Mouse (Mus musculus) neural tube, embryonic 13.5 days (tissue): ENCODE results near the gene Krt90. TPM values are rescaled to one million over a fixed set of nuclear protein-coding genes. Genes with fewer than 3 reads are reported as not detected.
A peak's percentile ranks its signal among the peaks of the same experiment; 100 is the strongest.
"Not testable (repeated sequence)": the region's sequence is repeated elsewhere in the genome, so short reads cannot be mapped to it uniquely, and the experiment has no call there.

Experiments used
- ATAC-seq: fragments of 200-750 bp; cut with Nextera tagmentation; 2 replicates; pipeline ENCODE4 v1.8.0; 2017; ENCODE audit warnings: low read depth, mild to moderate bottlenecking, moderate TSS enrichment, moderate library complexity
- H3K27ac ChIP-seq: fragments of 300-500 bp; sonication (generic); replicated peaks from 2 replicates; pipeline ENCODE4 v1.5.1; 2015; ENCODE audit warnings: moderate library complexity, mild to moderate bottlenecking, inconsistent platforms
- H3K27me3 ChIP-seq: fragments of 300-500 bp; sonication (generic); 2 replicates; pipeline ENCODE4 v1.6.1; 2015; ENCODE audit warnings: mild to moderate bottlenecking, inconsistent platforms
- H3K36me3 ChIP-seq: fragments of 300-500 bp; sonication (generic); 2 replicates; pipeline ENCODE4 v1.6.1; 2015; ENCODE audit warnings: mild to moderate bottlenecking, inconsistent platforms
- H3K4me1 ChIP-seq: fragments of 300-500 bp; sonication (generic); replicated peaks from 2 replicates; pipeline ENCODE4 v1.6.1; 2015; ENCODE audit warnings: inconsistent platforms
- H3K4me2 ChIP-seq: fragments of 300-500 bp; sonication (generic); 2 replicates; pipeline ENCODE4 v1.6.1; 2015; ENCODE audit warnings: inconsistent platforms, mild to moderate bottlenecking, moderate library complexity
- H3K4me3 ChIP-seq: fragments of 300-500 bp; sonication (generic); 2 replicates; pipeline ENCODE4 v1.5.1; 2015; ENCODE audit warnings: mild to moderate bottlenecking, inconsistent platforms
- H3K9ac ChIP-seq: fragments of 300-500 bp; sonication (generic); 2 replicates; pipeline ENCODE4 v1.6.1; 2015; ENCODE audit warnings: moderate library complexity, mild to moderate bottlenecking, inconsistent platforms
- H3K9me3 ChIP-seq: fragments of 300-500 bp; sonication (generic); 2 replicates; pipeline ENCODE4 v1.6.1; 2016; ENCODE audit warnings: inconsistent platforms
- WGBS: fragments of 180-500 bp; shearing (Covaris S2); methylation state at CpG from one replicate; pipeline ENCODE4 v1.1.7; 2015; 5-methylcytosine and 5-hydroxymethylcytosine counted together
- polyA plus RNA-seq: library from polyadenylated mRNA; unstranded; fragments of >200 nt; fragmentation: Nextera tagmentation; extraction: Ambion mirVana; gene quantifications from 2 replicates; pipeline ENCODE4 v1.2.1, GENCODE M21; 2015

Gene Krt90
- polyA plus RNA-seq, 1 experiment from 2014 or later: 0.17 TPM

DNA sequence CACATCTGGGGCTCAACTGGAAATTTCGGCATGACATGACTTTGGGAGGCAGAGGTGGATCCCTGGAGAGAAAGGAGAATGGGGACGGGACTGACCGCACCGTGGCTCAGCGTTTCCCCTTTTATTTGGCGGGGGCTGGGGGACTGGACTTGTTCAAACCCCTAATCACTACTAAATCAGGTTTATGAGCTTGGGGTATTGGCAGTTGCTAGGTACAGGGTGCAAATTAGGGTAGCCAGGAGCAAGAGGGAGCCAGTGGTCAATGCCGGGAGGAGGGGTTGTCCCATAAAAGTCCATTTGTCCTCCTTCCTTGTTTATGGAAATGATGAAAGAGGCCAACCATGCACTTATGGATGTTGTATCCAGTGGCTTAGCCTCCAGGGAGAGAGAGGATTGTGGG lies 12.2 kb downstream of the Krt90 start, which contains the start of gene Krt82:
Krt82 (minus strand) TSS at position 101 of the 400 bp plus-strand sequence.
- no peak for ATAC-seq
- no peak within 1 kb of the TSS for H3K4me2 ChIP-seq
- H3K27me3 ChIP-seq: peaks cover 12% of the 10 kb centered on the region
- no peak within 1 kb of the TSS for H3K4me3 ChIP-seq
- H3K27ac ChIP-seq: no peak within 1 kb of the TSS
- H3K9me3 ChIP-seq: no peaks in the 10 kb centered on the region
- H3K4me1 ChIP-seq: peaks cover 10% of the 10 kb centered on the region
- WGBS: 60% methylated on average over 7 of the region's 7 CpGs
- H3K9ac ChIP-seq: no peak within 1 kb of the TSS
- H3K36me3 ChIP-seq: no peaks in the 10 kb centered on the region

- ATAC-seq: no peak
- Histone ChIP-seq H3K27ac (no peak overlapping the region), H3K4me1 (no peaks in the 10 kb centered on the region), H3K9ac (no peak overlapping the region), H3K36me3 (no peaks in the 10 kb centered on the region), H3K4me2 (no peak overlapping the region), H3K27me3 (no peaks in the 10 kb centered on the region), H3K4me3 (no peak overlapping the region), H3K9me3 (no peaks in the 10 kb centered on the region)
- WGBS: 58% methylated on average over 3 of the region's 3 CpGs
Observed at GRCm38 (mm10) chr15:101544478-101544877, 18.3 kb downstream of the Krt90 start.

DNA sequence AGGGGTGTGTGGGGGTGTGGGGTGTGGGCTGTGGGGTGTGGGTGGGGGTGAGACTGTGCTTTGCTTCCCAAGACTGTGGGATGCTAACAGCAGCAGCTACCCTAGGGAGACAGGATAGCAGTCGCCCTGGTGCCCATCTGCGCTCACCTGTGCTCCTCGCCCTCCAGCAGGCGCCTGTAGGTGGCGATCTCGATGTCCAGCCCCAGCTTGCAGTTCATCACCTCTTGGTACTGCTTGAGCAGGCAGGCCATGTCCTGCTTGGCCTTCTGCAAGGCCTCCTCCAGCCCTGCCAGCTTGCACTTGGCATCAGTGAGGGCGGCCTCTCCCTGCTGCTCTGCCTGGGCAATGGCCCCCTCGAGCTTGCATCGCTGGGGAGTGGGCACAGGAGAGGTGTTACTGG lies 20.2 kb downstream of the Krt90 start:
- 60% methylated on average over 9 of the region's 9 CpGs for WGBS
- Histone ChIP-seq H3K4me2 (no peak overlapping the region), H3K27me3 (no peaks in the 10 kb centered on the region), H3K4me3 (no peak overlapping the region), H3K4me1 (no peaks in the 10 kb centered on the region), H3K9ac (no peak overlapping the region), H3K36me3 (no peaks in the 10 kb centered on the region), H3K9me3 (no peaks in the 10 kb centered on the region), H3K27ac (no peak overlapping the region)
- no peak for ATAC-seq

DNA sequence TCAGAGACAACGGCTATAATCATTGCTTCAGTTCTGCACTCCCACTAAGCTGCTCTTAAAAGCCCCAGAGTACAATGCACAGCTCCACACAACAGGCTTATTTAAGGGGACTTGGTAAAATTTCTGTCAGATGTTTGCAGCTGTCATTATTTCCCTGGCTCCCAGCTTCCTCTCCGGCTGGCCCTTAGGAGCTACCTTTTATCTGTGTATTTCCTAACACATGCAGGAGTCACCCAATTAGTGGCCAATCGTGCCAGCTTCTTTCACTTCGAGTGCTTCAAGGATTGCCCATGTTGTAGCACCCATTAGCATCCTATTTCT lies 24.2 kb downstream of the Krt90 start:
- no peak overlapping the region for H3K9ac ChIP-seq
- H3K4me3 ChIP-seq: no peak overlapping the region
- no peak overlapping the region for H3K27ac ChIP-seq
- no peak for ATAC-seq
- no peaks in the 10 kb centered on the region for H3K27me3 ChIP-seq
- no peaks in the 10 kb centered on the region for H3K9me3 ChIP-seq
- H3K4me1 ChIP-seq: peaks cover 8% of the 10 kb centered on the region
- no peak overlapping the region for H3K4me2 ChIP-seq
- H3K36me3 ChIP-seq: no peaks in the 10 kb centered on the region
- WGBS: 55% methylated on average over 4 of the region's 4 CpGs

- Histone ChIP-seq H3K9me3 (no peaks in the 10 kb centered on the region), H3K27me3 (no peaks in the 10 kb centered on the region), H3K4me1 (peaks cover 8% of the 10 kb centered on the region), H3K36me3 (no peaks in the 10 kb centered on the region), H3K27ac (no peak overlapping the region), H3K4me3 (no peak overlapping the region), H3K9ac (no peak overlapping the region), H3K4me2 (no peak overlapping the region)
- no peak for ATAC-seq
- WGBS: 39% methylated on average over 7 of the region's 7 CpGs
Observed at GRCm38 (mm10) chr15:101537864-101538579, 24.7 kb downstream of the Krt90 start.

DNA sequence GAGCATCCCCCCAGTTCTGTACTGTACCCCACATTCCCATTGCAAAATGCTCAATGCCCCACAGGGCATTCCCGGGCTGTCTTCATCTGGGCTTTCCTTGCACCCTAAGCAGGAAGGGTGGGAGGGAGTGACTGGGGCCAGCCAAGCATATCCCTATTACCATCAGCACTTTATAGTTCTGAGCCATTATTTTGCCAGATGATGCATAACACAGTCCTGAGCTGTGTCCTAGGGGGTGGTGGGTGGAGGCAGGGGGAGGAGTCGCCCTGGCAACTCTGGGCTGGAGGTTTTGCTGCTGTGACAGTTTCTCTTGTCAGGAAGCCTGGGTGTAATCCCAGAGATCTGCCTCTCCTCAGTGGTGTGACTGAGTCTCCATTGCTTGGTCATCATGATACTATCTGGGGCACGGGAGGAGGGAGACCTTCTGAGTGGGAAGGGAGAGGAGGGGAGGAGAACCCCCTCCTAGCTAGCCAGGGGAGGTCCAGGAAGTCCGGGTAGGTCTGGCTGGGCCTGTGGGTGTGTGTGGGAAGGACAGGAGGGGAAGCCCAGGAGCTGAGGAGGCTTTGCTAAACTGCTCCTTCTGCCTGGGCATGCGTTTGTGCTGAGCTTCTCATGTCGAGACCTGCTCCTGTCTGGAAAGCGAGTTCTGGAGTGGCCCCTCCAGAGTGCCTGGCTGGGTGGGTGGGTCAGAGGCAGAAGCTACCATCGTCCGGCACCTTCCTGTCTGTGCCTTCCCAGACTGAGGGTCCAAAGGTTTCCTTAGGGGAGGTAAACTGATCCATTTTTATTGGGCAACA lies 26.5 kb downstream of the Krt90 start:
- no peak overlapping the region for H3K4me3 ChIP-seq
- H3K9me3 ChIP-seq: no peaks in the 10 kb centered on the region
- ATAC-seq: peak; percentile 53; the same call in 1 of the 2 replicates
- no peak overlapping the region for H3K4me2 ChIP-seq
- peaks cover 8% of the 10 kb centered on the region for H3K4me1 ChIP-seq
- H3K27ac ChIP-seq: no peak overlapping the region
- H3K27me3 ChIP-seq: no peaks in the 10 kb centered on the region
- H3K36me3 ChIP-seq: no peaks in the 10 kb centered on the region
- 67% methylated on average over 9 of the region's 9 CpGs for WGBS
- H3K9ac ChIP-seq: no peak overlapping the region

GRCm38 (mm10) chr15:101532720-101533119 lies 30.0 kb downstream of the Krt90 start, which contains the start of gene Krt84:
Gene Krt84, minus strand, starts transcription at chr15:101532820.
- WGBS: 75% methylated on average over 7 of the region's 7 CpGs
- Histone ChIP-seq H3K4me2 (no peak within 1 kb of the TSS), H3K9me3 (no peaks in the 10 kb centered on the region), H3K4me1 (peaks cover 8% of the 10 kb centered on the region), H3K9ac (no peak within 1 kb of the TSS), H3K27ac (no peak within 1 kb of the TSS), H3K36me3 (no peaks in the 10 kb centered on the region), H3K27me3 (no peaks in the 10 kb centered on the region), H3K4me3 (no peak within 1 kb of the TSS)
- no peak for ATAC-seq

DNA sequence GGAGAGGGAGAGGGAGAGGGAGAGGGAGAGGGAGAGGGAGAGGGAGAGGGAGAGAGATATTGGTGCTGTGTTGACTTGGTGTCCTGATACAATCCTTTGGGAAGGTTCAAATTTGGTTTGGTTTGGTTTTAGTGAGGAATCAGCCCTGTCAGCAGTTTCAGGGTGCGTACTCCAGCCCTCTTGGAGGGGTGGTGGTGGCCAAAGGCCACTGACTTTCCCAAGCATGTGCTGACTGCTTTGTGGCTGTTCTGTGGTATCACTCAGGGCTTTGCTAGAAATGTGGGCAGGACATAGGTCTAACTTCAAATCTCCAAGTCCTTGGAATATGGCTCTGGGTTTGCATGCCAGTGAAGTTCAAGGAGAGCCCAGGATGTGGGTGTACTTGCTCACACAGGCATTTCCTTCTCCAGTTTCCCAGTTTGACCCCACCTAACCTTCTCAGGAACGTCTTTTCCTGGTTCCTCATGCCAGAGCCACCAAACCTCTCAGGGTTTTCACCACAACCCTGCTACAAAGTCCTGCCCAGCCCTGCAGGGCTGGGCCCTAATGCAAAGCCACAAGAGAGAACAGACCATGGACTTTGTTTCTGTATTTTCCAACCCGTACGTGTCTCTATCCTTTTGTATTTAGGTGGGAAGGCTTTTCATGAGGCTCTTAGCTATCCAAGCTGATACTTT lies 40.1 kb downstream of the Krt90 start:
- H3K27ac ChIP-seq: no peak overlapping the region
- no peaks in the 10 kb centered on the region for H3K4me1 ChIP-seq
- WGBS: 86% methylated on average over 4 of the region's 4 CpGs
- H3K4me3 ChIP-seq: no peak overlapping the region
- no peaks in the 10 kb centered on the region for H3K36me3 ChIP-seq
- ATAC-seq: no peak
- H3K4me2 ChIP-seq: no peak overlapping the region
- H3K27me3 ChIP-seq: peaks cover 6% of the 10 kb centered on the region; the same call in 1 of the 2 replicates
- no peak overlapping the region for H3K9ac ChIP-seq
- no peaks in the 10 kb centered on the region for H3K9me3 ChIP-seq

DNA sequence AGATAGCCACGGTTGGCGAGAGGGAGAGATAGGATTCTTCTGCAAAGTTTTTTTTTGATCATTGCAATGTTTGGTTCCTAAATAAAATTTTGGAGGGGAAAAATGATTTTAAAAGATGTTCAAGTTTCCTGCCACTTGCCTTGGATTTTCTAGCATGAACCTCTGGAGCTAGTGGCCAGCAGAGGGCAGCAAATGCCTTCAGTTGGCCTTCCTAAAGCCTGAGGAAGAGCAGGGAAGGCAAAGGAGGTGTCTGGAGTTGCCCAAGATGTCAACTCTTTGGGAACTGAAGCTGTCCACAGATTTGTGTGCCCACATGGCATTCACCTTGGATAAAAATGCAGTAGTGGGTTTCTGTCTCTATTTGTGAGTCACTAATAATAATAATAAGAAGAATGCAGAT lies 43.0 kb downstream of the Krt90 start:
- Histone ChIP-seq H3K27ac (no peak overlapping the region), H3K36me3 (no peaks in the 10 kb centered on the region), H3K27me3 (peaks cover 6% of the 10 kb centered on the region; the same call in 1 of the 2 replicates), H3K9me3 (no peaks in the 10 kb centered on the region), H3K4me1 (no peaks in the 10 kb centered on the region), H3K4me3 (no peak overlapping the region), H3K4me2 (no peak overlapping the region), H3K9ac (no peak overlapping the region)
- no peak for ATAC-seq
- 16% methylated on average over 2 of the region's 2 CpGs for WGBS

DNA sequence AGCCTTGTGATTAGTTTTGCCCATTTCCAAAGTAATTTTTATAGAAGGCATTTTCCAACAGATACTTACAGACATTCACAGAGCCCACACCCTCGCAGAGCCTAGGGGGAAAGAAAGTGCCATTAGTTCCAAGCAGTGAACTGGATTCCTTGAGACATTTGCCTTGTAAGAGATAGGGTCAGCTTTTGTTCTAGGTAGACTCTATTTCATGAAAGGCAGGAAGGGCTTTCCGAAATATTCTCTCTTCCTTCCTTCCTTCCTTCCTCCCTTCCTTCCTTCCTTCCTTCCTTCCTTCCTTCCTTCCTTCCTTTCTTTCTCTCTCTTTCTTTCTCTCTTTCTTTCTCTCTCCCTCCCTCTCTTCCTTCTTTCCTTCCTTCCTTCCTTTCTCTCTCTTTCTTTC lies 45.6 kb downstream of the Krt90 start, which contains the start of gene Gm49425:
Gm49425 (minus strand) TSS at position 101 of the 400 bp plus-strand sequence.
- not testable (repeated sequence) for H3K4me2 ChIP-seq, ATAC-seq, H3K9me3 ChIP-seq, H3K36me3 ChIP-seq, H3K9ac ChIP-seq, H3K4me3 ChIP-seq, H3K27ac ChIP-seq, H3K27me3 ChIP-seq, H3K4me1 ChIP-seq
- 76% methylated on average over 2 of the region's 2 CpGs for WGBS

GRCm38 (mm10) chr15:101508247-101508646 lies 54.5 kb downstream of the Krt90 start:
- no peak overlapping the region for H3K27ac ChIP-seq
- H3K4me3 ChIP-seq: no peak overlapping the region
- H3K4me1 ChIP-seq: no peaks in the 10 kb centered on the region
- ATAC-seq: no peak
- H3K9ac ChIP-seq: no peak overlapping the region
- H3K9me3 ChIP-seq: no peaks in the 10 kb centered on the region
- no peaks in the 10 kb centered on the region for H3K27me3 ChIP-seq
- no peaks in the 10 kb centered on the region for H3K36me3 ChIP-seq
- H3K4me2 ChIP-seq: no peak overlapping the region
- 77% methylated on average over 9 of the region's 9 CpGs for WGBS
